Mouse (Mus musculus): ENCODE data around the gene Cks2. TPM values are rescaled to one million over a fixed set of nuclear protein-coding genes. Genes with fewer than 3 reads are reported as not detected.
"Not testable (repeated sequence)": the region's sequence is repeated elsewhere in the genome, so short reads cannot be mapped to it uniquely, and the experiment has no call there.

Gene Cks2
- total RNA-seq, 2 experiments from 2014 or later: 253 to 499 TPM

GRCm38 (mm10) chr13:51635384-51635783 is 9.6 kb upstream of the Cks2 start:
- not testable (repeated sequence) for ATAC-seq (replicated peaks; ENCODE audit: poor library complexity)

GRCm38 (mm10) chr13:51638958-51639357 is 6.1 kb upstream of the Cks2 start:
- ATAC-seq (replicated peaks; ENCODE audit: poor library complexity): peak; percentile 90

GRCm38 (mm10) chr13:51641424-51641823 is 3.6 kb upstream of the Cks2 start:
- ATAC-seq (replicated peaks; ENCODE audit: poor library complexity): no peak

GRCm38 (mm10) chr13:51642171-51642778 is 2.8 kb upstream of the Cks2 start:
- ATAC-seq (replicated peaks; ENCODE audit: poor library complexity): no peak

- no peak for ATAC-seq (replicated peaks; ENCODE audit: poor library complexity)
Measured at GRCm38 (mm10) chr13:51643924-51644828, 856 bp upstream of the Cks2 start.

- ATAC-seq (replicated peaks; ENCODE audit: poor library complexity): 0 out of 2 replicates have a peak, but pooled peaks have one; percentile 10
Measured at GRCm38 (mm10) chr13:51645872-51646271, 840 bp downstream of the Cks2 start.

- no peak for ATAC-seq (replicated peaks; ENCODE audit: poor library complexity)
Measured at GRCm38 (mm10) chr13:51646362-51647027, 1.5 kb downstream of the Cks2 start.

- ATAC-seq (replicated peaks; ENCODE audit: poor library complexity): no peak
Measured at GRCm38 (mm10) chr13:51647770-51648169, 2.7 kb downstream of the Cks2 start.

GRCm38 (mm10) chr13:51648237-51648636 is 3.2 kb downstream of the Cks2 start:
- no peak for ATAC-seq (replicated peaks; ENCODE audit: poor library complexity)

GRCm38 (mm10) chr13:51649740-51650139 is 4.7 kb downstream of the Cks2 start:
- ATAC-seq (replicated peaks; ENCODE audit: poor library complexity): no peak

GRCm38 (mm10) chr13:51651408-51652064 is 6.5 kb downstream of the Cks2 start, which contains the start of gene Secisbp2:
TSS of gene Secisbp2 (plus strand) at chr13:51651697.
- peak; percentile 91 for ATAC-seq (replicated peaks; ENCODE audit: poor library complexity)

- ATAC-seq (replicated peaks; ENCODE audit: poor library complexity): no peak
Measured at GRCm38 (mm10) chr13:51653159-51653558, 8.1 kb downstream of the Cks2 start.

GRCm38 (mm10) chr13:51653961-51654360 is 8.9 kb downstream of the Cks2 start:
- no peak for ATAC-seq (replicated peaks; ENCODE audit: poor library complexity)

GRCm38 (mm10) chr13:51656516-51657235 is 11.6 kb downstream of the Cks2 start:
- no peak for ATAC-seq (replicated peaks; ENCODE audit: poor library complexity)

- 0 out of 2 replicates have a peak, but pooled peaks have one; percentile 42 for ATAC-seq (replicated peaks; ENCODE audit: poor library complexity)
Measured at GRCm38 (mm10) chr13:51658094-51658493, 13.1 kb downstream of the Cks2 start.

GRCm38 (mm10) chr13:51659573-51659972 is 14.5 kb downstream of the Cks2 start:
- ATAC-seq (replicated peaks; ENCODE audit: poor library complexity): no peak

- ATAC-seq (replicated peaks; ENCODE audit: poor library complexity): no peak
Measured at GRCm38 (mm10) chr13:51663561-51663960, 18.5 kb downstream of the Cks2 start.

- ATAC-seq (replicated peaks; ENCODE audit: poor library complexity): not testable (repeated sequence)
Measured at GRCm38 (mm10) chr13:51668195-51668594, 23.2 kb downstream of the Cks2 start.

GRCm38 (mm10) chr13:51676641-51677040 is 31.6 kb downstream of the Cks2 start:
- peak; percentile 24; the same call in 1 of the 2 replicates for ATAC-seq (replicated peaks; ENCODE audit: poor library complexity)

- peak; percentile 12; the same call in 1 of the 2 replicates for ATAC-seq (replicated peaks; ENCODE audit: poor library complexity)
Measured at GRCm38 (mm10) chr13:51677041-51677440, 32.0 kb downstream of the Cks2 start.

Measured in megakaryocyte progenitor cell, adult 5-6 weeks (primary cell).